Mouse (Mus musculus) cerebellum, postnatal 25 days (tissue): ENCODE measurements around the gene Prg3.

ENCODE experiments used
- DNase-seq, 2 experiments: peaks; one replicate each; pipeline ENCODE4 v3.0.0; 2021; ENCODE audit warnings: mixed read lengths in 2 of 2

Gene Prg3

GRCm38 (mm10) chr2:84999486-85000181 lies 11.6 kb downstream of the Prg3 start:
- no peak for DNase-seq

GRCm38 (mm10) chr2:85001497-85001896 lies 13.5 kb downstream of the Prg3 start:
- no peak for DNase-seq

GRCm38 (mm10) chr2:85002575-85002974 lies 14.6 kb downstream of the Prg3 start:
- no peak for DNase-seq

GRCm38 (mm10) chr2:85004341-85004740 lies 16.3 kb downstream of the Prg3 start:
- DNase-seq, result no peak

- DNase-seq, result no peak
Measured at GRCm38 (mm10) chr2:85006600-85006999, 18.6 kb downstream of the Prg3 start.

GRCm38 (mm10) chr2:85007729-85008128 lies 19.7 kb downstream of the Prg3 start:
- peak in 1 of 2 experiments; percentile 10 for DNase-seq

GRCm38 (mm10) chr2:85009212-85009611 lies 21.2 kb downstream of the Prg3 start:
- DNase-seq, result no peak

GRCm38 (mm10) chr2:85011906-85012604 lies 24.0 kb downstream of the Prg3 start:
- no peak for DNase-seq

GRCm38 (mm10) chr2:85012679-85013078 lies 24.7 kb downstream of the Prg3 start:
- DNase-seq, result no peak

GRCm38 (mm10) chr2:85013826-85014587 lies 26.0 kb downstream of the Prg3 start:
- DNase-seq, result no peak

GRCm38 (mm10) chr2:85014588-85014982 lies 26.6 kb downstream of the Prg3 start:
- DNase-seq, result no peak

GRCm38 (mm10) chr2:85022043-85022442 lies 34.0 kb downstream of the Prg3 start:
- DNase-seq, result no peak

GRCm38 (mm10) chr2:85026178-85026577 lies 38.2 kb downstream of the Prg3 start:
- DNase-seq, result no peak

- DNase-seq, result no peak
Measured at GRCm38 (mm10) chr2:85027281-85027680, 39.3 kb downstream of the Prg3 start.

- no peak for DNase-seq
Measured at GRCm38 (mm10) chr2:85029897-85030296, 41.9 kb downstream of the Prg3 start.

GRCm38 (mm10) chr2:85030989-85031388 lies 43.0 kb downstream of the Prg3 start:
- no peak for DNase-seq

GRCm38 (mm10) chr2:85033121-85033520 lies 45.1 kb downstream of the Prg3 start:
- DNase-seq, result no peak

GRCm38 (mm10) chr2:85034169-85034568 lies 46.2 kb downstream of the Prg3 start:
- no peak for DNase-seq

- DNase-seq, result no peak
Measured at GRCm38 (mm10) chr2:85036507-85037046, 48.6 kb downstream of the Prg3 start.

GRCm38 (mm10) chr2:85037047-85038026 lies 49.3 kb downstream of the Prg3 start, which contains the start of the genes Ssrp1 and P2rx3:
TSS of gene Ssrp1 (plus strand) at chr2:85037234.
TSS of gene P2rx3 (minus strand) at chr2:85037462.
- DNase-seq, result peak; percentile 91 to 95

GRCm38 (mm10) chr2:85038336-85038735 lies 50.3 kb downstream of the Prg3 start:
- DNase-seq, result no peak
